Mouse (Mus musculus): ENCODE measurements at regions not wholly inside any gene's neighbourhood (a gene's known extent, or its start where the extent isn't known, plus 50 kb on each side); places are given as distances from the start of the nearest gene placed in this dataset.
"Not testable (repeated sequence)": the region's sequence is repeated elsewhere in the genome, so short reads cannot be mapped to it uniquely, and the experiment has no call there.

DNA sequence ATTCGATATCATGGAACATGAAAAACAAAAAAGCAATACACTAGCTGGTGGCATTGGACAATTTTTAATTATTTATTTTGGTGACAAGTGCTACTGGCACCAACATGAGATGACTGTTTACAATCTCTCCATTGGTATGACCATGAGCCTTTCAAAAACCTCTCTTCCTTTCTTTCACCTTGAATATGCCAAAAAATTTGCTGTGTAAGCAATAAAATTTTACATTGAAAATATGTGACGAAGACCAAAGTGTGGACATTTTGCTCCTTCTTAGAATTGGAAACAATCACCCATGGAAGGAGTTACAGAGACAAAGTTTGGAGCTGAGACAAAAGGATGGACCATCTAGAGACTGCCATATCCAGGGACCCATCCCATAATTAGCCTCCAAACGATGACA lies 83.4 kb upstream of the Gm49339 start:
- not testable (repeated sequence) for DNase-seq (ENCODE audit: extremely low read depth, low read depth)

DNA sequence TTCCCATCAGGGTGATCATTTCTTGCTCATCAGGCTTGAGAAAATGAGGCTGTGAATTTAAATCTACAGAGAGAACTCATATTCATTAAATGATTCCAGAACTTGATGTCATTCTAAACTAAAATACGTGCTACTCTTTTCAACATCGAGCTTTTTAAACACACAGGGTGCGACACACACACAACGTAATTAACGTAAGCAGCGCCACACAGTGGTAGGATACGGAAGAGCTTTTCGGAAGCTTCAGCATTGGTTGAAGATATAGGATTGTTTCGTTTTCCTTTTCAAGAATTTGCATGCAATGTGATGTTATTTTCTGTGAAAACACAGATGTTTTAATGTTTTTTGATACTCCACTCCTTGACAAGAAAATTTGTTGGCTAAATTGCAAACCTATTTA lies 75.3 kb upstream of the Gm49339 start:
- peak; percentile 69 for DNase-seq (ENCODE audit: extremely low read depth, low read depth)

- DNase-seq (ENCODE audit: extremely low read depth, low read depth) = no peak
Measured at GRCm38 (mm10) chr10:51412795-51413194, 67.6 kb upstream of the Gm49339 start.

DNA sequence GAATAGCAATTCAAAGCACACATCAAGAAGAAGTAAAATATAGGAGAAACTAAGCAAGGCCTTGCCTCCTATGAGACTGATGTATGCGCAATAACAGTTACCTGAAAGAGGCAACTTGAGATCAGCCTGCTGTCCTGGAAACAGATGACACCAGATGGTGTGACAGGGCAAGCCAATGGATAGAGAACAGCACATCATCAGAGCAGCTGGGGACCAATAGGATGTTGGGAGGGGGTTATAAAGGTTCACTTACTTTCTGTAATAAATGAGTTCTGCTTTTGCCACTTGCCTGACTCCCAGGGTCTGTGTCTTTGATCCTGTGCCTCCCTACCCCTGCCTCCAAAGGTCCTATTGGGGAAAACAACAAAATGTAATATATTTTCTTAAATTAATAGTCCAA lies 65.9 kb upstream of the Gm49339 start:
- peak; percentile 30 for DNase-seq (ENCODE audit: extremely low read depth, low read depth)

DNA sequence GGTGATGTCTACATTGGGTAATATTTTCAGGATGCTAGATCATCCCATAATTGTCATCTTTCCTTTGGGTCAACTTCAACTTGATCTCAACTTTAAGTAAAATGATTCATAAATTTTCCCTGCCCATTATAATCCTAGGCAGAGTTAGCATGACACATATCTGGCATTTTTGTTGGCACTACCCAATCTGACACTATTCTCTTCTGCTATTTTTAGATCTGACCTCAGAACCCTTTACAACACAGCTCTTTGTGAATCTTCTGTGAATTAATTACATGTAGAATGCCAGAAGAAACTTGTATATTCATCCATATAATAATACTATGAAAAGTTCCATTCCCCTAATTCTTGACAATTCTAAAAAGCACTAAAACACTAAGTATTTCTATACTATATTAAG lies 63.7 kb upstream of the Gm49339 start:
- no peak for DNase-seq (ENCODE audit: extremely low read depth, low read depth)

DNA sequence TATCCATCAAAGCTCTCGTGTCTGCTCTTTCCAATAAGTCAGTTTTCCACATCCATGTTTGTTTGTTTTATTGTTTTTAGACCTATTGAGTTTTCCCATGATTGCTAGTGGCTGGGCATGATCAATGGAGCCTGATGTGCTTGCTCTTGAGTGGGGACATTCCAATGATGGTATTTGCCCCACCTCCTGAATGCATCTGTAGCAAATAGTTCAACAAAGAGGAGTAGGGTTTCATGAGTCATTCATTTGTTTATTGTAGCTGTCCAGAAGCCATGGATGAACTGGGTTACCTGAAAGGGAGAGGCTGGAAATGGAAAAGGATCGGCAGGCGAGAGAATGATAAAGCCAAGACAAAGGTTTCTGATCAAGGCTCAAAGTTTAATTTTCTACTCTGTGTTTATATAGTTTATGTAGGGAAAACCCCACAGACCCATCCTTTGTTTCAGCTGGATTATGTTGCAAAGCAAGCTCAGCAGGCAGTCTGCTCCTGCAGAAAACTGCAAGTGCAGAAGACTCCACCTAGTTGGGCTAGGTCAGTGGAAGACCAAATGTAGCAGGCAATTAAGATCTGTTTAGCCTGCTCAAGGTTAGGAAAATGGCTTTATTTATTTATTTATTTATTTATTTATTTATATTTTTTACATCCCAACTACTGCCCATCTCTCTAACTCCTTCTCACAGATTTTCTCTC lies 63.0 kb upstream of the Gm49339 start:
- DNase-seq (ENCODE audit: extremely low read depth, low read depth) = no peak

GRCm38 (mm10) chr10:51418550-51418949 lies 61.9 kb upstream of the Gm49339 start:
- no peak for DNase-seq (ENCODE audit: extremely low read depth, low read depth)

DNA sequence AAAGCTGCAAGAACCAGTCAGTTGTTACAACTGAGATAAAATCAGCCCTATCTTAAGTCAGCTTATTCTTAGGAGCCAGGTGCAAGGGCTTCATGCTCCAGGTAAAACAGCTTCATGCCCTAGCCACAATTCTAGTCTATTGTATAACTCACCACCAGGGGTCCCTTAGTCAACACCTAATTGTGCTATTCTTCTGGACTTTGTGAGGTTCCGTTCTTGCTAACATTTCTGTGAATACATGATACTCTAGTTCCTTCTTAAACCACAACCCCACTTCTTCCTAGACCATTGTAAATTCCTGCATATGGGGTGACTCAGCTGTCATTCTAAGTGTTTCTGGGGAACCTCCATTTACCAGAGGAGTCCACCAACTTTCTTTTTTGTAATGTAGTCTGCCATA lies 57.9 kb upstream of the Gm49339 start:
- DNase-seq (ENCODE audit: extremely low read depth, low read depth) = peak; percentile 34
